Mouse (Mus musculus) urinary bladder, postnatal 4 days (tissue): ENCODE measurements around the gene Gng2.

ENCODE experiments used
- DNase-seq, 2 experiments: peaks; one replicate each; pipeline ENCODE4 v3.0.0; 2021 to 2022; ENCODE audit warnings: low spot score in 2 of 2

The Gng2 gene

DNA sequence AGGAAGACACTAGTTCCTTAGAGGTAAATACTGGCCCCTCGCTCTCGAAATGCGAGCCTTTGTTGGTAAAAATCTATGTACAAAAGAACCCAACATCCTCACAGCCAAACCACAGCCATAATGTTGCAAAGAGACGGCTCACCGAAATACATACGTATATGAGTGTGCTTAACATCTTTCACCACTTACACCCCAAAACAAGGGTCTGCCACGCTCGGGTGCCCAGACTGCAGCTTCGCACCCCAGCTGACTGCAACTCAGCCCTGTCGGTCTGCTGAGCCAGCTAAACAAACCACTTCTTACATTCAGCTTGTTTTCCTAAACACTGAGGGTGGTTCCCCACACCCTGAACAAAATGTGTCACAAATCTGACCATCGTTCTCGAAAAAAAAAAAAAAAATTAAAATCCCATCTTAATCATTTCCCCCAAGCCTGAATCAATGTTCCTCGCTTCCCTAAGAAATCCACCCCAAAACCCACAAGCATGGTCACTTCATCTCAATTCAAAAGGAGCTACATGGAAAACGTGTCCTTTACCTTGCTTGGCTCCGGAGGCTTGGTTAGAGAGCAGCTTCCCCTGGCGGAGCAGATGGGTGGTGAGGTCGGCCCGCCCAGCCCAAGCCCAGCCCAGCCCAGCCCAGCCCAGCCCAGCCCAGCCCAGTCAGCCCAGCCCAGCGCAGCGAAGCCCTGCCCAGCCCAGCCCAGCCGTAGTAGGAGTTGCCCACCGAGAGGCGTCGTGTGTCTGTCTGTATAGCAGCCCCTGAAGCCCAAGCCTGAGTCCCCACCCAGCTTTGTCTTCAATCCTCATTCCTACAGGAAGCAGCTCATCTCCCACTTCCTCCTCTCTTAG is 781 bp downstream of the Gng2 start:
- DNase-seq = peak; percentile 66 to 73

DNA sequence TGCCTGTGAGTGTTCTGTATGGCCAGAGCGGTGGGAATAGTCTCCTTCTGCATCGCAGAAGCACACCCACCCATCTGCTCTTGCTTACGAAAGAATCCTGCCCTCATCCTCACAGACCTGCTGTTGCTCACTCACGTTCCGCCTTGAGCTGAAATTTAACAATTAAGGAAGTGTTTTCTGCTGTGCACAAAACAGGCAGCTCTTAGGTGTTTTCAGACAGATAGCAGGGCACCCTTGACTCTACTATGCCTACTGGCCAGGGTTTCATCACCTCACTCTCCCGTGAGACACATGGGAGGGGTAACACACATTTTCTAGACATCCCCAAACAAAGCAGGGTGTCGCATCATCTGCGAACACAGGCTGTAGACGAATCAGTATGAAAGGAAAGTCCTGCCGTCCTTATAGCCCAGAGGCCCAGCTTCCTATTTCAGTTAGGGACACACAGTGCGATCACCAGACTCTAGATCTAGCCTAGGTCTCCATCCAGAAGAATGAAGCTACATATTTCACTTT is 2.4 kb downstream of the Gng2 start:
- DNase-seq = no peak

DNA sequence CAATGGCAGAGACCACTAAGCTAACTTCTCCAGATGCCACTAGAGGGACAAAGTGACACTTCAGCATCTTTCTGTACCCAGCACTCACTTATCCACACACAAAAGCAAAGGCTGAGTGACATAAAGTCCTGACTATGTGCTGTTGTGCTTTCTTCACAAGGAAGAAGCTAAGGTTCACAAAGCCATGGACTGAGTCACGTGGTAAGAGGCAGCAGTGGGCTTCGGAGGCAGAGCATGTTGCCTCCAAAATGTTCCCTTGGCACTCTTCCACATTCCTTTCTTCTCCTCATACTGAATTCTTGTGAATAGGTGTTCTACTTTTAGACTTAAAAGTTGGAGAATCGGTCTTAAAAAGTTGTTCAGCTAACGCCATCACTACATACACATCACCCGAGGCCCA is 3.0 kb downstream of the Gng2 start:
- DNase-seq = no peak

DNA sequence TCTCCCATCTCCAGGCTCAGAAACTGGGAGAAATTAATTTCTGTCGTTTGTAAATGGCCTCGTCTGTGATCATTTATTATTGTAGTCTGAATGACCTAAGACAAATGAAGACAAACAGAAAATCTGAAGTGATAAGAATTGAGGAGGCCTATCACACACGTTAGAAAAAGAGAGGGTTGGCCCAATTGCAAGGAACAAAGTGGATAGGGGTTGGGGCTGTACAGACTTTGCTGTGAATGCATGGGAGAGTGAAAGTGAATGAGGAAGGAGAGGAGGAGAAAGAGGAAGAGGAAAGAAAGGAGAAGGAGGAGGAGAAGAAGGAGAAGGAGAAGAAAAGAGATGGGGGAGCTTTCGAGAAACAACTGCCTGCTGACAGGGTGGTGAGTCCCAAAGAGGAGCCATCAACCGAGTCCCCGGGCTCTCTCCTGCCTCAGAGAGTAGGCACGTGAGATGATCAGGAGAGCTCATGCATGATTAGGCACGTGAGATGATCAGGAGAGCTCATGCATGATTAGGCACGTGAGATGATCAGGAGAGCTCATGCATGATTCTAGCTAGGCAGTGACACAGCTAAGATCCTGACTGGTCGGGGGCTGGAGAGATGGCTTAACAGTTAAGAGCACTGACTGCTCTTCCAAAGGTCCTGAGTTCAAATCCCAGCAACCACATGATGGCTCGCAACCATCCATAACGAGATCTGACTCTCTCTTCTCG is 5.0 kb downstream of the Gng2 start:
- DNase-seq = no peak

DNA sequence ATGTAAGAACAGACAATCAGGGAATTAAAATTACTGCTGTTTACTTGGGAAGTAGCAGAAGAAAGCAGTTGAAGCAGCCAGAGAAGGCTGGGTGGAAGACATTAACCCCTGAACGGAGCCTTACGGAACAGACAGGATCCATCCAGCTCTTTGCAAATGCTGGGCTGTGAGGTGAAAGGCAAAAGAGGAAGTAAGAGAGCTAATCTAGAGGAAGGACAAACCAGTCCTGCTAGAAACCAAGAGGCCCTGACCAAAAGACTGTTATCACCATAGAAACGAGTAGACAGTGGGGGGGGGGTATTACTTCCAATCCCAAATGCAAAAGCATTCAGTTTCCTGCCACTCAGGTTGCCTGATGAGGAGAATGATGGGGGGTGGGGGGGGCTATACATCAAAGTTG is 6.6 kb downstream of the Gng2 start:
- DNase-seq = no peak

DNA sequence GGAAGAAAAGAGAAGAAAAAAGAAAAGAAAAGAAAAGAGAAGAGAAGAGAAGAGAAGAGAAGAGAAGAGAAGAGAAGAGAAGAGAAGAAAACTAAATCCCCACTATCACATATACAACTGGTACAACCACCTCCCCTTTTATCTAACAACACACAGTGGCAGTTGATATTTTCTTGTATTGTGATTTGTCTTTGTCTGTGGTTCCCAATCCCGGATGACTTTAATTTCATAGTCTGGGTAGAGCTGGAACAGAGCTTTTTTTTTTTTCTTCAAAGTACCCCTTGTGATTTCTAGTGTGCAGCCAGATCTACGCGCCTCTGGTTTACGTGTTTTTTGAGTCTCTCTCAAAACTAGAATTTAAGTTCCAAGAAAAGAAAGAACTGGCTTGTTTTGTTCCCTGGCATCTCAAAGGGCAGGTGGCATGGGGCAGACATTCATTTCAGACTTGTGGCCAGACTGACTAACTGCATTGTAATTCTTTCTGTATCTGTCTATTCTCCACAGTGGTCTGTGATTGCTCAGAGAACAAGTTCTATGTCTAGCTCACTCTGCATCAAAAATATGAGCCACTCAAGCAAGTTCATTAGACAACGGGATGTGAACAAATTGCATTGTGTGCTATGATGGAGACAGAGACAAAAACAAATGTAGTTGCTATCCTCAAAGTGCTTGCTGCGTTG is 7.2 kb downstream of the Gng2 start:
- no peak for DNase-seq

DNA sequence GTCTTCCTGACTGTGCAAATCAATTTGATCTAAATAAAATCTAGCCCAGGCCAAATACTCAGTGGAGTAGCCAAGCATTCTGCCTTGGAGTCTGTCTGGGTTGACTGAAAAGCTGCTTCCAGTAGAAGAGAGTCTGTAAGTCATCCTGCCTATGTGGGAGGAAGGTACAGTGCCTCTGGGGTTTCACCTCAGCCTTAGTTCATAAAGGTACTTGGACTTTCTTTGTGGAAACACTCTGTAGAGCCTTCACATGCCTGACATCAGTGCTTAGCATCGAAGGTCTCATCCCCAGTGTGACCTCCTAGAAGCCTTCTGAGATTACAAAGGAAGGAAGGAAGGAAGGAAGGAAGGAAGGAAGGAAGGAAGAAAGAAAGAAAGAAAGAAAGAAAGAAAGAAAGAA is 7.9 kb downstream of the Gng2 start:
- no peak for DNase-seq

DNA sequence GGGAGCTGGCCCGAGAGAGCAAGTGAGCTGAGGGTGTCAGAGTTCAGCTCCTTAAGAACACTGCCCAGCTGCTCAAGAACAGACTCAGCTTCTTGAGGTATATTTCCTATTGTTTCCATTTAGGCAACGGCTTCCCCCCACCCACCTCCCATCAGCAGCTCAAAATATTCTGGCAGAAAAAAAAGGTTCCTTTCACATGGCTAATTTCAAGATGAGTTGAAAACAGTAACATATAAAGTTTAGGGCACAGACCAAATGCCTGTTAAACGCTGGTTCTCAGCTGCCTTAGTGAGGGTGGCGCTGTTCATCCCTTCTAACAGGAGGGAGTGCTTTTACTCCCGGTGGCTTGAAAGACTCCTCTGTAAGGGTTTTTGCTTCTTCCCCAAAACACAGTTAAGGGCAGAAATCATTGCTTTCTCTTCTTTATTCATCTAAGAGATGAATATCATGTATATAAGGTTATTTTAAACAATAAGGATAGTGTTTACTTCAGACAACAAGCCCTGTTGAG is 8.4 kb downstream of the Gng2 start:
- no peak for DNase-seq

DNA sequence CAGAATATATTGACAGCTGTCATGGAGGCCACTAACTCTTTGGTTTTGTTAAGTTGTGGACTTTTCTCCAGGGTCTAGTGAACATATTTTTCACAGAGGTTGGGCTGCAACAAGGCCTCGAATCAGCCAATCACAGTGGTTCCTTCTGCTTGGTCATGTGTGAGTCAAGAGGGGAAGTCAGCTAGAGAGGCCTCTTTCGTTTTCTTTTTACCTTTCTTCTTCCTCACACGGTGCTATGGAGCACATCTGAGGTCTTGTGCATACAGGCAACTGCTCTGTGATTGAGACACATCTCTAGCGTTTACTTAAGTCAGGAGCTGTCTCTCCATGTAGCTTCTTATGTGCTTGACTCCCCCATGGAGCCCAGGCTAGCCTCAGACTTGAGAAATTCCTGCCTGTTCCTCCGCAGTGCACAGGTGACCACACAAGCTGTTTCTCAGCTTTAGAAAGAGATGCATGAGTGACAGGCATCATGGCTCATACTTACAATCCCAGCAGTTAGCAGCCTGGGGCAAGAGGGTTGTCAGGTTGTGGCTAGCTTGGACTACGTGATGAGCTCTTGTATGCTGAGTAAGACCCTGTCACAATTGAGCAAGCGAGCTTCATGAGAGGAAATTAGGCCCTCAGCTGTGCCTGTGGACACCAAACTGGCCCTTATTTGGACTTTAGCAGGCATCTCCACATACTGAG is 9.0 kb downstream of the Gng2 start:
- no peak for DNase-seq

DNA sequence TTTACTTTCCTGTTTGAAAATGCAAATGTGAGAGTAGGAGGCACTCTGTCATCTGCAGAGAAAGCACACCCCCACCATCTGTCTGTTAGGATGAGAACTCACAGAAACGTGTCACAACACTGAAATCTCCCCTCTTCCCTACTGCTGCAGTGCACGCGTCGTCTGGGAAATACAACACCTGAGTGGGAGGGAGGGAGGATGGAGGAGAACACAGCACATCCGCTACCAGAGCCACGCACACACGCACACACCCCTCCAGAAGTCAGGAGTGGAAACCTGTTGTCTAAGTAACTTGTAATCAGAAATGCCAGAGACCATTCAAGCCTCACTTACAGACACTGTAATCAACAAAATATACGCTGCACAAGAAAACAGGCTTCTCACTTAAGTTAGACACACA is 9.9 kb downstream of the Gng2 start:
- no peak for DNase-seq

DNA sequence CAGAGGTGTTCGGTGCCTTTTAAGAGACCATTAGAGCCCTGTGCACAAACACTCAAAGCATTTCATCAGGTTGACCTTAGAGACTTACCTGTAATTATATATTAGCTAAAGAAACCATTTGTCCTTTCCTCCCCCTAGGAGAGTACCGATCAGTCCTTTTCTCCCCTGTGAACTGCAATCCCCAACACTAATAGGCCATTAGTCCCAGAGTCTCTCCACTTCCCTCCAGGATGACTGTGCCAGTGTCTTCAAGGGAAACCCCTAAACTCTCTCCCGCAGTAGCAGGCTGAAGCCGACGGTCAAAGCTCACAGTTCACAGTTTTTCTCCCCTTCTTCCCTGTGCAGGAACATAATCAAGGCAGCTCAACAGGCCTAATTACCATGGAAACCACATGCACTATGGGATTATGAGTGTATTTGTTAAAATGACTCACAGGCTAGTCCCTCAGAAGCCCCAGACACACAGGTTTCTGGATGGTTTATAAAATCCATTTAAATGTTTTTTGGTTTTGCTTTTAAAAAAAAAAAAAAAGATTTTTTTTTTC is 13.4 kb downstream of the Gng2 start:
- no peak for DNase-seq

DNA sequence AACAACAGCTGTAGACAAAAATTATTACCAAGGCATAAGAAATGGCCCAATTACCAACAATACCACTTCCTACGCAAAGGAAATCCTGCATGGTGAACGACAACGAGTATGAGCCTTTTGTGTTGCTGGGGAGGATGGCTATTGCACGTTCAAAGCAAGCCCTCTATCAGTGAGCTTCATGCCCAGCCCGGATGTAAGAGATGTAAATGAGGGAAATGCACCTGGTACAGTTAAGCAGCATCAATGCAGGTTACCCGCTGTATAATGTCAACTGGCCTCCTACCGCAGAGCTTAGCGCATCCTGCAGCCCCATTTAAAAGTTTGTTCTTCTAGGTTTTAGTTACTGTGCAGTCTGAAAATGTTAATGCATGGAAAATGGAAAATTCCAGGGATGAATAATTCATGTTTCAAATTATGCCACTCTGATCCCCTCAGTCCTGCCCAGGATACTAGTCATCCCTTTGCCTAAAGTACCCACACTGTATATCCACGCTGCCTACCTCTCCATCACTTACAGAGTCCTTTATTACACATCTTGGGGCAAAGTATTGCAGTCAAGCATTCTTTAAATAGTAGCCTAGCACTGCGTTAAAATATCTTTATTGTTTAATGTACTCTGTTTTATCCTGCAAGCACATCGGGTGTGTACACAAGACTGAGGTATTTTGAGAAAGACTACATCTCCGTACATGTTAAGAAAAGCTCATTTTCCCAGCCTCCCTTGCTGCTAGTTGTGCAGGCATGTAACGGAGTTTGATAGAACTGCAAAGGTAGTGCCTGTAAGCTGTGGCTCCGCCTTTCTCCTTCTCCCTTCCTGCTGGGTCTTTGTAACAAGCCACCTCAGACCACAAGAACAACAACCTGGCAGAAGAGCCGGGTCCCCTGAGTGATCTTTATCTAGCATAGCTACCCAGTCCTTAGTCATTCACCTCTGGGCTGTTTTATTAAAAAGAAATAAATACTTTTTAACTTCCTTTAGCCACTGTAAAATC is 15.2 kb downstream of the Gng2 start:
- DNase-seq = no peak

DNA sequence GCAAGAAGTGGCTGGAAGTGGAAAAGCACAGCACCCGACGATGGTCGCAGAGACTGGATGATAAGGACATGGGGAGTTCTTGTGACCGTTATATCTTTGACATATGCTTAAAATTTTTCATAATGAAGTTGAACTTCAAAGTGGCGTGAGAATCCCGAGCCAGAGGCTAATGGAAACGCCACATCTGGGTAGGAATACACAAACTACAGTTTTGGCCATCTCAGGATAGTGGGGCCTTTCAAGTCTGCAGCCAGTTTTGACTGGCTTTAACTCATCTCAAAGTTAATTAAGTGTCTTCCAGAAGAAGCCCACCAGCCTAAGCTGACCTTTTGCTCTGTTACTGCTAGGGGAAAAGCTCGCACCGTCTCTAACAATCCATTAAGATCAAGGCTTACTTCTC is 17.6 kb downstream of the Gng2 start:
- no peak for DNase-seq

DNA sequence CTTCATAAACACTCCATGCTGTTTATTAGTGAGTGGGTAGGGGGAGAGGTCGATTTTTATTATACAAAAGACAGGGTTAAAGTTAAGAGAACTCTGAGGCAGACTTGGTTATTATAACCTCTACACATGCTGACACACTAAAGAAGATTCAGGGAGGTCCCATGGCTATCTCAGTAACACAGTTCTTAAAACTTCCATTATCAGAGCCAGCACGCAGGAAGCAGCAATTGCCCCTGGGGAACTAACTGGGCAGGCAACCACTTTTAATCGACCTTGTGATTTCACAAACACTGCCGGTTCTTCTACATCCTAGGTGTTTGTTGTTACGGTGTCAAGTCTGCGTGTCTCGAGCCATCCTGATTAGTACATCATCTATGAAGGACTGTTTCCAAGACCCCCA is 22.4 kb downstream of the Gng2 start:
- no peak for DNase-seq

DNA sequence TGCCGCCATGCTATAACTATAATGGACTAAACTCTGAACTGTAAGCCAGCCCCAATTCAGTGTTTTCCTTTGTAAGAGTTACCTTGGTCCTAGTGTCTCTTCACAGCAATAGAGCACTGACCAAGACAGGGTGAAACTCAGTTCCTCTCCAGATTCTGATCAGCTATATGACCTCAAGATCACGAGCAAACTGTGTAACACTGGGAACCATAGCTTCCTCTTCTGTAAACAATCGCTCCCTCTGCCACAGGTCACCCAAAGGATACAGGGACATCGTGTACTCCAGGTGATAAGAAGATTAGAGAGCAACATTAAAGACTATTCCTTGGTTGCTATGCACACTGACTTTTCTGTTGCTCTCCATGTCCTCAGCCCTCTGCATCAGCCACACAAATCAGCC is 26.6 kb downstream of the Gng2 start:
- no peak for DNase-seq

DNA sequence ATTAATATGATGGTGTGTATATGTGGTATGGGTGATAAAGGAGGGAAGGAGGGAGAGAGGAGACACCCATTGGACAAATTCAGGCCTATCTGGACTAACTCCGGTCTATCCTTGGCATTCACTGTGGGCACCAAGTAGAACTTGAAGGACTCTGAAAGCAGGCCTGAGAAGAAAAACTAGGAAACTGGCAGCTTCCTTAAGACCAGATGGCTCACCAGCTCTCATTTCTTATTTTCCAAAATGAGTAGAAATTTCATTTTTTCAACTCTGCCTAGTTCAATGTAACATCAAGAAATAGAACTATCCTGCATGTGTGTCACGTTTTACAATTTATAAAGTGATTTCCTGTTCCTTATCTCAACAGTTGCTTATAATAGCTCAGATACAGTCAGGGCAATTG is 28.0 kb downstream of the Gng2 start:
- no peak for DNase-seq

DNA sequence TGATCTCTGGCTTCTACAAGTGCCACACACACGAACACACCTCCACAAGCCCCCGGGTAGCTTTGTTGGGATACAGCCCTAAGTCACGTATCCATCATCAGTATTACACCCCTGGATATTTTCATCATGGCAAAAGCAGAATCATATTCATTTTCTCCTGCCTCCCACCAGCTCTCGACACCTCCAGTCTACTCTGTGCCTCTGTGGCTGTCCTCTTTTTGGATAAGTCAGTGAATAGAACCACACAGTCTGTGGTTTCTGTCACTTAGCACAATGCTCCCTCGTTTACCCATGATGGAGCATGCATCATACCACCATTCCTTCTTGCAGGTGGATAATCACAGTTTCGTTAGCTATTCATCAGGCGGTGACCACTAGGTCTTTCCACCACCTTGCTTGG is 31.2 kb downstream of the Gng2 start:
- no peak for DNase-seq

DNA sequence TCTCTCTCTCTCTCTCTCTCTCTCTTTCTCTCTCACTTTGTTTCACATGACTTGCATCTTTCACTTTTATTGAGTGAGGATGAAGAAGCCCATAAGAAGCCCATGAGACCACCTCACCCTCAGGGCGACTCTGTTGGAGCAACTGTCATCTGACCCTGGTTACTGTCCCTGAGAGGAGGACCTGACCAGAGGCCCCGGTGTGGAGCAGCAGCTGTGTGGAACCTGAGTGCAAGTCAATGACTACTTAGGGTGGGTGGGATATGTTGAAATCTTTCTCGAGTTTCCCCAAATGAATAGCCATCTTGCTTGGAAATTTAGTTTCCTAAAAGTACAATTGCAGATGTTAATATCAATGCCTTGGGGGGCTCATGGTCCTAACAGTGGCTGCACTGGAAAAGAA is 34.7 kb downstream of the Gng2 start:
- no peak for DNase-seq

DNA sequence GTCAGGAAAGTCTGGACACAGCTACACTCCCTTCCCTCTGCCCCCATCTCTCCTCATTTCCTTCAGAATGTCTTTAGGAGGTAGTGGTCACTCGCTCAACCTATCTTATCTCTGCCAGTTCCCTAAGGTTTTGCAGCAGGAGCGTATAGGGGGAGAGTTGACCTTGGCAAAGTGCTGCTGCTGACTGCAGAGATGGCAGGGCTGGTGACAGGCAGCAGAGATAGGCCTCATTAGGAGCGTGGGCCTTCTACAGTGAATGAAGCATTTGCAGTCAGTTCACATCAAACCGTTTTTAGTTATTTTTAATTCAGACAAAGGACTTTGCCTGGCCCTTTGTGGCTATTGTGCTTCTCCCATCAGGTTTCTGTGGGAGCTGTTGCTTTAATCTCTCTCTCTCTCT is 35.1 kb downstream of the Gng2 start:
- DNase-seq = no peak

DNA sequence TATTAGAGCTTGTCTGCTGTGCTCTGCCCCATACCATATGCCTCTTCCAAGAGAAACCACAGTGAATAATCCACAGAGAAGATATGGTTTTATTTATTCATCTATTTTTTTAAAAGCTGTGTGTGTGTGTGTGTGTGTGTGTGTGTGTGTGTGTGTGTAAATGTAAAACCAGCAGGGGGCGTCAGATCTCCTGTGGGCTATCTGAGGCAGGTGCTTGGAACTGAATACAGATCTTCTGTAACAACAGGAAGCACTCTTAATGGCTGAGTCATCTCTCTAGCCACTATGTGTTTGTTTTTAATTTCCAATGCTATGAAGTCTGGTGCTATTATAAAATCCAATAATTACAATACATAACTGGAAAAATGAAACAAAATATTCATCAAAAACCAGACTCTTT is 37.4 kb downstream of the Gng2 start:
- DNase-seq = no peak
